Mouse (Mus musculus) kidney, postnatal 25 days (tissue): ENCODE results near the gene Slc29a3.
"Not testable (repeated sequence)": the region's sequence is repeated elsewhere in the genome, so short reads cannot be mapped to it uniquely, and the experiment has no call there.

ENCODE experiments used
- DNase-seq, 2 experiments: peaks; one replicate each; pipeline ENCODE4 v3.0.0; 2021; ENCODE audit warnings: mixed read lengths in 2 of 2

Gene Slc29a3

DNA sequence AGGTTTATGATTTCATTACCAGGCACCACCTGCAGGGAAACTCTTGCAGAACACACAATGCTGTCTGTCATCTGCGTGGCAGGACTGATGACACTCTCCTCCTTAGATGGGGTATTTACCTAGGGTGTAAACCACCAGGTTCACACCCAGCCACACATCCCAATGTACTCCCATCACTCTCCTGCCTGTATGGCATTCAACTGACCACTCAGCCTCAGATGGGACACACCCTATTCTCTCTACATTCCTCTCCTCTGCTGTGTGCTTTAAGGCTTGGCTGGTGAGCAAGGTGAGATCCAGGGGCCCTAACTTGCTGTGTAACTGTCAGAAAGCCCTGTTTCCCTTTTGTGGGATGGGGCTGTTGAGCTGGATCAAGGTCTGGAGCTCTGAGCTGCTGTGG lies 9.5 kb upstream of the Slc29a3 start:
- DNase-seq: no peak

DNA sequence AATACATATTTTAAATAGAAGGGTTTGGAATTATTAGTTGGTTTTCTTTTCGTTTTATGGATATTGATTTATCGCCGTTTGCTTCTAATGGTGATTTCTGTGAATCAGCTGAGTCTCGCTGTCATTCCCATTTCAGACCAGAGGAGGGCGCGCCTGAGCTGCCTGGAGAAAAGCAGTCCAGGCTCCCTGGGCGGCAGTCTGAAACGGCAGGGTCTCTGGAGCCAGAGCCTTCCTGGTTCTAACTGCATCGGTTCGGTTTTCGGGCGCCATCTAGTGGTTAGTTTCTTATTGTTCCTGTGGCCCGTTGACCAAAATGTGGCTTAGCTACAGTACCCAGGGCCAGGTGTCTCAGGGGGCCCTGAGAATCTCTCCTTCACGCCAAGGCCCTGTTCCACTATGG lies 7.8 kb upstream of the Slc29a3 start:
- DNase-seq: peak; percentile 95 to 98

DNA sequence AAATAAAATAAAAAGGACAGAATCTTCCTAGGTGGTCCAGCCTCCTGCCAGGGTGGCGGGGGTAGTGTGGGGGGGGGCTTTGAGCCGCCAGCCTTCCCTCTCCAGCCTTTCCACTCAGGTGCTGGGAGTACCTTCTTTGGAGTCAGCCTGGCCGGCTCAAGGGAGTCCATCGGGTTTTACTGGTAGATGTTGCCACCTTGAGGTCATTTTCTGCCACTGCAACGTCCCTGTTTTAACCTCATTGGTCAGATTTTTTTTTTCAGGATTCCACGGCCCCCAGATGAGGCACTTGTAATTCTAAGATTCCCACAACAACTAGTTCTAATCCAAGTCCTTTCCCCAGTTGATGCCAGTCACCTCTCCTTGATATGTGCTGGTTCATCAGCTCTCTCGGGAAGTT lies 4.4 kb upstream of the Slc29a3 start:
- DNase-seq: peak; percentile 82 to 88

DNA sequence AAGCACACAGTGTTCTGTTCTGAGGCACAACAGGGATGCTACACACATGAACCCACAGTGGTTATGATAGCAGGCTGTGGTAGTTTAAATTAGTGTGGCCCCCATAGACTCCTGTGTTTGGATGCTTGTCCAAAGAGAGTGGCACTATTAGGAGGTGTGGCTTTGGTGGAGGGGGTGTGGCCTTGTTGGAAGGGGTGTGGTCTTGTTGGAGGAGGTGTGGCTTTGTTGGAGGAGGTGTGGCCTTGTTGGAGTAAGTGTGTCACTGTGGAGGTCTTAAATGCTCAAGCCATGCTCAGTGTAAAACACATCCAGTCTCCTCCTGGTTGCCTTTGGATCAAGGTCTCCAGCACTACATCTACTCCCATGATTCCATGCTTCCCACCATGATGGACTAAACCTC lies 3.6 kb upstream of the Slc29a3 start:
- DNase-seq: no peak

DNA sequence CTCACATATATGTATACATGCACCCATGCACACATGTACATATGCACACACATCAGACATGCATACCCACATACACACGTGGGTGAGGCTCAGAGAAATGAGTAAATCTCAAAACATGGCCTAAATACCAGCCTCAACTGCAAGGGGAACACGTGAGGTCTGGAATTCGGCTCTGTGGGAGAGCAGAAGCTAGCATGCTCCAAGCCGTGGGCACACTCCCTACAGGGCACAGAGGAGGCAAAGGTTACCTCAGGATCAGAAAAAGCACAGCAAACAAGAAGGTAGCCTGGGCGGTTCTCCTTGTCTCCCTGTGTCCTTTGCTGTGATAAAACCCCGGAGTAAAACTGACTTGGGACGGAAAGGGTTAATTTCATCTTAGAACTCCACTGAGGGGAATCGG lies 1.3 kb upstream of the Slc29a3 start:
- DNase-seq: peak; percentile 69 to 83

DNA sequence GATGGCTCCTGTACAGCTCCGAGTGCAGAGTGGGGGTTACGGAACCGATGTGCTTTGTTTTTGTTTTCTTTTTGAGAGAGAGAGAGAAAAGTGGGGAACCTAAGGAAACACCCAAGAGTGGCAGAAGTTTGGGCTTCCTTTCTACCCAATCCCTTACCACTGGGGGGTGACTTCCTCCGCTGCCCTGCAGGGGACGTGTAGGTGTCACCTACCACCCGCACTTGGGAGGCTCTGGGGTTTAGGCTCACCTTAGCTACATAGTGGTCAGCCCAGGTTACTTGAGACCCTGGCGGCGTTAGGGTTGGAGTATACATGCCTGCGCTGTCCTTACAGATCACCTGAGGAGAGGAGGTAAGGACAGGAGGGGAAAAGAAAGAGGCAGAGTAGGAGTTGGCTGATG lies 667 bp upstream of the Slc29a3 start:
- DNase-seq: peak in 1 of 2 experiments; percentile 19

DNA sequence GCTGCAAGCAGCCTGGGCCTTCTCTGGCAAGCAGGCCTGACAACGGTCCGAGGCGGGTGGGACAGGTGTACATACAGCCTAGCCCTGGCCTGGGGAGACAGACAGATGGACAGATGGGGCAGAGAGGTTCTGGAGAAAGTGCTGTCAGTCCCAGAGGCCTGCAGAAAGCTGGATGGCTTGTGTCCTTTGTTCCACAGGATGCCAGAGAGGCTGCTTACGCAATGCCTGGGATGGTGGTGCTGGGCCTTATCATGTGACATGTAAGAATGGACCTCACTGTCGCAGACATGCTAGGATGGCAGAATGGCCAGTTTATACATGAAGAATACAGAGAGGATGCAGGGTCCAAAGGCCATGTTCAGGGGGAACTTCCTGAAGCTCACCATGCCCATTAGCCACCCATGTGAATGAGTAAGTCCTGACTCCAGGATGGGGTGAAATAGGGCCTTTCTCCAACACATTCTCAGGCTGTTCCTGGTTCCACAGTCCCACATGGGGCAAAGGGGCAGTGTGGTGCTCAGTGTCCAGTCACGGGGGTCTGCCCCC lies 4.9 kb downstream of the Slc29a3 start:
- peak; percentile 43 to 79 for DNase-seq

DNA sequence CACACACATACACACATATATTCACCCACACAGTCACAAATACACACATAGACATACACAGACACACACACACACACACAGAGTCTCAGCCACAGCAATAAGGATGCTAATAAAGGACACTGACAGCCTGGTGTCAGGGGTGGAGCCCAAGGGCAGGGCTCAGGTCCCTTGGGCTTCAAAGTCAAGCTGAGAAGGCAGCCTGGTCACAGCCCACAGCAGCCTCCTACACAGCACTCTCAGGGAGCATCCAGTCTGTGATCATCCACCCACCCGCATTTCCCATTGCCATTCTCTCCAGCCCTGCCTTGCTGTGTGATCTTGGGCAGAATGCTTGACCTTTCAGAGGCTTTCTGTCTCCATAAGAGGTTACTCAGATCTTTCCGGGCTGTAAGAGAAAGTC lies 6.1 kb downstream of the Slc29a3 start:
- no peak for DNase-seq

DNA sequence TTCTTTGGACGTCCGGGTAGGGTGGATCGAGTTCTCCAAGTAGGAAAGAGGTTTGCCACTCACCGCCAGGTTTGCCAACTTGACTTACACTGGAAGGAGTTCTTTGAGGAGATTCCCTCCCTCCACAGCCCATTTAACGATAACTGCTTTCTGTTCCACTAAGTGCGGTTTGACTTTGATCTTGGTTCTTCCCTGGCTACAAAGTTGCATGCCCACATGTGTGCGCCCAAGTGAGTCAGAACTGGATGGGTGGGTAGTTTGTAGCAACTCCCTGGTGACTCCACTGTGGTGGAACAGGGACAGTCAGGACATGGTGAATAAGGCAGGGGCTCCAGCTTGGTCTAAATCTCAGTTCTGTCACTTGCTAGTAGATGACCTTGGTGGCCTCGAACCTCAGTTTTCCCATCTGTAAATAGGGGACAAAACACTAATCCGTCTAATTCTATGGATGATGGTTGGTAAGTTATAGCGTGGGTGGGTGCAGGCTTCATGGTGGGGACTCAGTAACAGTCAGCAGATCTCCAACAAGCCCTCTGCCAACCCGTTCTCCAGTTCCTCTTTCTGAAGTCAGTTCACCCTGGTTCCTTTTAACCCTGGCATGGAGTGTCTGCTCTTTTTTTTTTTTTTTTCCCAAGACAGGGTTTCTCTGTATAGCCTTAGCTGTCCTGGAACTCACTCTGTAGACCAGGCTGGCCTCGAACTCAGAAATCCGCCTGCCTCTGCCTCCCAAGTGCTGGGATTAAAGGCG lies 7.9 kb downstream of the Slc29a3 start:
- DNase-seq: peak; percentile 12 to 56

DNA sequence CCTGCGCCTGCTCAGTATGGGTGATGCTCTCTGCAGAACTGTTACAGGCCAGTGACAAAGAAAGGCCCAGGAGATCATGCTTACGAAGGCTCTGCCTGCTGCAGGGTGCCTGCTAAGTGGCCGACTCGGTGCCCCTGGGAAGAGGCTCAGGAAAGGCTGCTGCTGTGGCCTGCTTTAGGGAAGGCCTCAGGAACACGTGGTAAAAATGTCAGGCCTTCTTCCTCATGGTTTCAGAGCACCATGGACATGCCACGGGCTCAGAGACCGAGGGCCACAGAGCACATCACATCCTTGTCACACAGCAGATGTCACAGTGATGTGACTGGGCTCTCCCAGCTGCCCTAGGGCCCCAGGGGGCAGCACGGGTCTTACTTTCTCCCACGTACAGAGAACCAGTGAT lies 8.9 kb downstream of the Slc29a3 start:
- no peak for DNase-seq

DNA sequence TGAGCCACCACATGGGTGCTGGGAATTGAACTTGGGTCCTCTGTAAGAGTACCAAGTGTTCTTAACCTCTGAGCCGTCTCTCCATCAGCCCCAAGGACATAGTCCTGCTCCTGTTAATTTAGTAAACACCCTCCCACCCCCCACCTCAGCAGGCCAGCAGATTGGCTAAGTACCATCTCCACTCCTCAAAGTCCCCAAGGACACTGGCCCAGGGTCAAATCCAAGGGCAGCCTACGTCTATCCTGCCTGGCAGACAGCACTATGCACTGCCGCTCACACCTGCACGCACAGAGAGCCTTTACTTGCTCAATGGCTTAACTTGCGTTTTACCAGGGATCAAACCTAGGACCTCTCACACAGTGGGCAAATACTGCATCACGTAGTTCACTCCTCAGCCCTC lies 9.7 kb downstream of the Slc29a3 start:
- peak in 1 of 2 experiments; percentile 54 for DNase-seq

DNA sequence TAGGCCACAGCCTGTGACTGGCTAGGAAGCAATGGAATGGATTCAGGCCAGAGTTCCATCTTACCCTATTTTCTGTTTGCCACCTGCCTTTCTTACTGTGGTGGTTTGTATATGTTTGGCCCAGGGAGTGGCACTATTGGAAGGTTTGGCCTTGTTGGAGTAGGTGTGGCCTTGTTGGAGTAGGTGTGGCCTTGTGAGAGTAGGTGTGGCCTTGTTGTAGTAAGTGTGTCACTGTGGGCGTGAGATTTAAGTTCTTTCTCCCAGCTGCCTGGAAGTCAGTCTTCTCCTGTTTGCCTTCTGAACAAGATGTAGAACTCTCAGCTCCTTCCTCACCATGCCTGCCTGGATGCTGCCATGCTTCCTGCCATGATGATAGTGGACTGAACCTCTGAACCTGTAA lies 10.3 kb downstream of the Slc29a3 start:
- DNase-seq: not testable (repeated sequence)

DNA sequence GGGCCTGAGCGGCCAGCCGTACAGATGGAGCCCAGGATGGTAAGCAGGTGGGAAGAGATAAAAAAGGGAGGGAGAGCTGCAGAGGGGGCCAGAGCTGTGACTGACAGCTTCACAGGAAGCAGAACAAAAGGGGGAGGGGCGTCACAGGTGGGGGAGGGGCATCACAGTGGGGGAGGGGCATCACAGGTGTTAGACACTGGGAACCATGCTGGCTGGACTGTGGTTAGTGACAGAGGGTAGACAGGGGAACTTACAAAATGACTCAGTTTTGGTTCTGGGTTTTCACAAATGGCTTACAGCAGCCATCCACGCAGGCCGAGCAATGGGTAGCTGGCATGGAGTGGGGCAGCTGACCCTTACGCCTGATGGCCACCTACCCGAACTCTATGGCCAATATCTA lies 11.2 kb downstream of the Slc29a3 start:
- no peak for DNase-seq

DNA sequence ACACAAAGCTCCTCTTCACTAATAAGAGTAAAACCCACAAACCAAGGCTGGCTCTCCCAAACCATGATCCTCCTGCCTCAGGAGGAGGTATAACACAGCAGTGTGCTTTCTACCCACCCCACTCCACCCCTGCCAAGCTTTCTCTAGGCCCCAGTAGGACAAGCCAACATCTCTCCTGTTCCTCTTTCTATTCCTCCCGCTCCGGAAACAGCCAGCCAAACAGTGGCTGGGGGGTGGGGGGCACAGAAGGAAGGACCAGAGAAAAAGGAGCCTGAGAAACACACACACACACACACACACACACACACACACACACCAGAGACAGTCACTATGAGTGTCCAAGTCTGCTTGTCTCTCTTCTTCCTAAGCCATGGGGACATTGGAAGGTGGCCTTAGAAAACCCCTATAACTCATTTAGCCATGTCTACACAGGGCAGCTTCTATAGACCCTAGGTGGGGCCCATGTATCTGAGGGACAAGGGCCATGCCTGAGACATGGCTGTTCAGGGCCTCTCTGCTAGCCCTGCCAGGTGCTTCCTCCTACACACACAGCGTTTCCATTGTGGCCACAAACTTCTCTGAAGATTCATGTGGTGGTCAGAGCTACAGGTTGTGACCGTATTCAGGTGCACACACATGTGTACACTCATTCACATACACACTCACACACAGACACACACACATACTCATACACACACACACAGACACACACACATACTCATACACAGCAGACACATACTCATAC lies 12.8 kb downstream of the Slc29a3 start:
- no peak for DNase-seq

DNA sequence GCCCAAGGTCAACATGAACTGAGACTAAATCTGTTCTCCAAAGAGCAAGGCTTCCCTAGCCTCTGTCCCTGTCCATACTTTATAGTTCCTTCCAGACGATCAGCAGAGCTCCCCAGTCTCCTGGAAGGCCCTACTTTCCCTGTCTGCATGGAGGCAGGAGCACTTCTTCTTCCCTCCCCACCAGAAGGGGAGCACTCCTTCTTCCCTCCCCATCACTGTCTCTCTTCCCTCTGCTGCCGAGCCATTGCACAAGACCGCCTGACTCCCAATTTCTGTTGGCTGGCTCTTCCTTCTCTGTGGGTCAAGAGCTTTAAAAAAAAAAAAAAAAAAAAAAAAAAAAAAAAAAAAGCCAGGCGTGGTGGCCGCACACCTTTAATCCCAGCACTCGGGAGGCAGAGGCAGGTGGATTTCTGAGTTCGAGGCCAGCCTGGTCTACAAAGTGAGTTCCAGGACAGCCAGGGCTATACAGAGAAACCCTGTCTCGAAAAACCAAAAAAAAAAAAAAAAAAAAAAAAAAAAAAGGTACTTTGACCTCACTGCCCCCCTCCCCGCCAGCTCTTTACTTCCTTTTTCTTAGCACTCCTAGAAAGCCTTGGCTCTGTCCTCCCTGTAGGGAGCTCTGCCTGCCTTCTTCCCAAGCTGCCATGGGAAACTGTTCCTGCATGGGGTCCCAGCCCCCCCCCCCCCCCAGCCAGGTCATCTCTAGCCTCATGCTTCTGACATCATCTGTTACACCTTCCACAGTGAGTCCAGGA lies 14.5 kb downstream of the Slc29a3 start:
- DNase-seq: no peak

DNA sequence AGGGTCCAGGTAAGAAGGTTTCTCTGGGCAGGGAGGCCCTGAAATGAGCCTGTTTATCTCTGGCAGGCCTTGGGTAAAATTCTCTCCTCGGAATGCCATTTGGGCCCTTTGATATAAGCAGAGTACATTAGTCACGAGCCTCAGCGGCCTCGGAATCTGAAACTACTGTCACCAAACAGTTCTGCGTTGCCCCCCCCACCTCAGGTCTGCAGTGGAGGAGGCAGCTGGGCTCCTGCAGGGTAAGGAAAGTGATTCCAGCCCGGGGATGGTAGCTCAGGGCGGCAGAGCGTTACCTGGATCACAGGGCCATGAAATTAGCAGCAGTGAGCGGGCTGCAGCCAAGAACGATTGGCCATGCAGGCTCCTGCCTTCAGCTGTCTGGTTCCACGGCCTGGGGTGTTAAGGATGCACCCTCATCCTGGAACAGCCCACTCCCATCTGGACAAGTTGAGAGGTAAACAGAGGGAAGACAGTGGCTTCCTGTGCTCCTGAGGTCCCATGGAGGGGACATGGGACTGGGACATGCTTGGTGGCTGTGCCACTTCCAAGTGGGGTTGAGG lies 15.3 kb downstream of the Slc29a3 start:
- DNase-seq: no peak

DNA sequence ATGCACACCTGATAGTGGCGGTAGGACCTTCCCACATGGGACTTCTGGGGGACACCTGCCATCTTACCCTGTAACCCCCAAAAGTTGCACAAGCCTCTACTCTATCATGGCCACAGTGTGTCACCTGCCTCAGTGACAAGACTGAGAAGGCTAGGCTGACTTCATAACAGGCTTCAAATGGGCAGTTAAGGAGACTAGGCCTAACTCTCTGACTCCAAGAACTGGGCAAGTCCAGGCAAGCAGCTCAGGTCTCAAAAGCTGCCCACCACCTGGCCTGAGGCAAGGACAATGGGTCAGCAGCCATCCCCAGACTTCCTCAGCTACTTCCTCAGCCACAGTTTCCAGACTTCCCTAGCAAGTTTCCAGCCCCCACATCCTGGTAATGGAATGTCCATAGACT lies 16.9 kb downstream of the Slc29a3 start:
- DNase-seq: no peak

DNA sequence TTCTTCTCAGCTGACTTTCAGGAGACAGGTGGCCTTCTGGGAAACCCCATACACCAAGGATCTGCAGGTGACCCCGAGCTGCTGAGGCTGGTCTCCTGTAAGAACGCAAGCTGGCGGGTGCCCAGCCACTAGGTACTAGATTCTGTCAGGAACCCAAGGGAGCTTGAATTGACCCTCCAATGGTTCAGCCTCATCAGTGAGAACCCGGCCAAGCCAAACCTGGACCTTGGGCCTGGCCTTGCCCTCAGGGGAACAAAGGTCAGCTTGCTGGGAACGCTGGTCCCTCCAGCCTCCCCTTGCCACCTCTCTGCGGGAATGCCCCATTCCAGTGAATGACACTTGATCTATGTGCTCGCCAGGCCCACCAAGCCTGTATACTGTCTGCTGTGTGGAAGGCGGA lies 19.1 kb downstream of the Slc29a3 start:
- peak; percentile 68 to 86 for DNase-seq

DNA sequence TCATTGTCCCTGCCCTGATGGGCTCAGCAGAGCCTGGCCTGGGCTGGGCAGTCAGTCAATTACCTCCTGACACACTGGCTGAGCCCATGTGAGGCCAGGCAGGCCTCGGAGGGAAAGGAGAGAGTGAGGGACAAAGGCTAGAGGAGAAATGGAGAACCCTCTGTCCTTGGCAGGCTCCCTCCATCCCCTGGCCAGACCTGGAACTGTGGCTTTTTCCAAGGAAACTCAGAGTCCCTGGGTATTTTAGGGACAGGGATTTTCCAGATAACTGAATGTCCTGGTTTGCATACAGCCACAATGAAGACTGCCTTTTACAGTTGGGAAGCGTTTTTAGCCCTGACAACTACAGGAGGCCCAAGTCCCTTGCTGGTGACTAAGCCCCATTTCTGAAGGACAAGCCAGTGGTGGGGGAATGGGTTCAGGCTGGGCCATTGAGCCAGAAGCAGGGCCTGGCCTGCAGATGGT lies 20.2 kb downstream of the Slc29a3 start:
- DNase-seq: peak in 1 of 2 experiments; percentile 70

DNA sequence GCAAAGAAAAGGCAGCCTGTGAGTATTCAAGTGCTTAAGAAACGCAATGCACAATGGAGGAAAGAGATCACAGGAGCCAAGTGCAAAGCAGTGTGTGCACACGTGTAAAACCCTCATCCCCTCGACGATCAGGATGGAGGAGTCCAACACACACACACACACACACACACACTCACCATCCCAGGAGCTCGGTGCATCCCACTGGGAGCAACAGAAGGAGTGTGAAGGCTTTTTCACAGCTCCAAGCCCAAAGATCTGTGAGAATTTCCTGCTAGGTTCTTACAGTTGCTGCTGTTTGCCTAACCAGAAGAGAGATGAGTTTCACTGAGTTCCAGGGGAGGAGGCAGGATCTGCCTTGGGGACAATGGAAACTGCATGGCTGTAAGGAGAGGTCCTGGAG lies 20.9 kb downstream of the Slc29a3 start:
- DNase-seq: no peak

DNA sequence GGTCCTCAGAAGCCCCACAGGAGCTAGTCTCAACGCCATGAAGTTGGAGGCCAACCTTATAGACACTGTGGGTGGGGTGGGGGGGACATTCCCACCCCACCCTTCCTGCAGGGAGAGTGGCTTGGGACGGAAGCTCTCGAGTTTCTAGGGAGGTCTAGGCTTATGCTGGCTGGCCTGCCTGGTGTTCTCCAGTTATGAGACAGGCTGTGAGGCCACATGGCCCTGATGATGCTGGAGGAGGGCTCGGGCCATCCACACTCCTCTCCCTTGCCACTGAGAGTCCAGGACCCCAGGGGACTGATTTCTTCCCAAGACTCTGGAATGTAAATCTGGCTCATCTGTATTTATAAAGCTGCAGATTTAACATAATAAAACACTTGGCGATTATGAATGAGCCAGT lies 25.3 kb downstream of the Slc29a3 start:
- DNase-seq: no peak

DNA sequence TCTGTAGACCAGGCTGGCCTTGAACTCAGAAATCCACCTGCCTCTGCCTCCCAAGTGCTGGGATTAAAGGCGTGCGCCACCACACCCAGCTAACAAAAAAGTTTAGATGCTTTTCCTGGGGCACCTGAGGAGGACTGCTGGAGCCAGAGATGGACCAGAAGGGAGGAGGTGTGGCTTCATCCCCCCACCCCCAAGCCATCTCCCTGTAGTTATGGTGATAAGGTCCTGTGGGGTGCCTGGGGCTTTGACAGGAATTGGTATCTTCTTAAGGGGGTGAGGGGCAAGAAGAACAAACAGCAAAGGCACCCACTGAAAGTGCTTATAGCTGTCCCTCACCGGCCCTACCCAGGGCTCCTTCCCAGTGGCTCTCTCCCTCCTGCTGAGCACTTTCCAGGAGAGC lies 25.7 kb downstream of the Slc29a3 start:
- no peak for DNase-seq

DNA sequence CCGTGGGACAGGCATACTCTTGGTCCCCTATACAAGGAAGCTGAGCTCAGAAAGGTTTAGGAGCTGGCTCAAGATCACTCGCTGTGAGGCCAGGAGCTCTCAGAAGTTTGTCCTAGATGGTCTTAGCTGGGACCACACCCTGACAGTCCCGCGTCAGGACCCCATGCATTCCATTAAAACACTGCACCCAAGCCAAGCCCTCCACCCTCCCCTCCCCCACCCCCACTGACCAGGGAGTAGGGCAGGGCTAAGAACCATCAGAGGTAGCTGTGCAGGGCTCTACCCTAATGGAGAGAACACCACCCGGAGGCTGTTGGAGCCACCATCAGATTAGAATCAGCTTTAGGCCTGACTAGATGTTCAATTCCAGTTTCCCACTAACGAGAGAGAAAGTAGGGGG lies 28.1 kb downstream of the Slc29a3 start:
- no peak for DNase-seq
